Mouse (Mus musculus): ENCODE measurements around the gene Btbd10. TPM values are rescaled to one million over a fixed set of nuclear protein-coding genes. Genes with fewer than 3 reads are reported as not detected.

Gene Btbd10
- 10 to 100 TPM; 76.5 to 85.2 (median 80.8) TPM for total RNA-seq (2022)

DNA sequence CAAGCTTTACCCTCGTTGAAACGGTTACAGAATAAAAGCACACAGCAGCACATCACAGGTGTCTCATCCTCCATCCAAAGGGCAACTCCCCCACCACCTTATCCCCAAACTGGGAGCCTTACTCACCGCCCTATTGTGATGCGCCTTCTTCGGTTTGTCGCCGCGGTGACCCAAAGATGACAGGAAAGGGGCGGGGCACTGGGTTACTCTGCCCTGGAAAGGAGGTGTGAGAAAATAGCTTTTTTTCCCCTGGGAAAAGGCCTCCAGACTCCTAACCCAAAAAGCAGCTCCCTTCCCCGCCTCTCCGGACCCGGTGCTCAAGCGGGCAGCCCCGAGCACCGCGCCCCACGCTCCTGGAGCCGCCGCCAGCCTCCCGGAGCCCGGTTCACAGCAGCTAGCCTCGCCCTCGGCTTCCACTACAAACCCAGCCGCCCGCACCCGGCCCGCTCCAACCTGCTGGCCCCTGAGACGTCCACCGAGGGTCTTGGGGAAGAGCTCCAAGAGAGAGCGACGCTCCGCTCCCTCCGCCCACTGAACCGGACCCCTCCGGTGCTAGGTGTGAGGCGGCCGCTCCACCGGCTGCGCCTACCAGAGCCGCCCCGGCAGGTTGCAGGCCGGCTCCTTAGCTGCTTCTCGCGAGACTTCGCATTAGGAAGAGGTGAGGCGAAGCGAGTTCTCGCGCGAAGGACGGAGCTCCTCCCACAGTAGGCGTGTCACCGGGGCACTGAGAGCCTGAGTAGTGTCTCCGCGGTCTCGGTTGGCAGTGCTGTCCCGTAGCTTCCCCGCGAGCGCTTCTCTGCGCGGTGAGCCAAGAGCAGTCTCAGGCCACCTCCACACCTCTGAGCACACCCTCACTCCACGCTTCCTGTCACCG lies at the start of gene Btbd10:
Gene Btbd10 (minus strand): TSS at position 647 of the 874 bp plus-strand sequence.
- peak; percentile 92 to 96 for DNase-seq (ENCODE audit: low spot score in 2 of 2)

DNA sequence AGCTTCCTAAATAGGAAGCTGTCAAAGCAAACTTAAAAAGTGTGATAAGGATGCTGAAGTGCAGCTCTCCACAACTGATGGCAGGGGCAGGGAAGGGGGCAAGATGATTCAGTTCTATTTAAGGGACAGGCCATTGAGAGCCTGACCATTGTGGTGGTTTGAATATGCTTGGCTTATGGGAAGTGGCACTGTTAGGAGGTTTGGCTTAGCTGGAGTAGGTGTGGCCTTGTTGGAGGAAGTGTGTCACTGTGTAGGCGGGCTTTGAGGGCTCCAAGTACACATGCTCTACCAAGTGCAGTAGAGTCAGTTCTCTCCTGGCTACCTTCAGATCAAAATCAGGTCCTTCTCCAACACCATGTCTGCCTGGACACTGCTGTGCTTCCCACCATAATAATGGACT lies 47.3 kb upstream of the Btbd10 start:
- no peak for DNase-seq (ENCODE audit: low spot score in 2 of 2)

DNA sequence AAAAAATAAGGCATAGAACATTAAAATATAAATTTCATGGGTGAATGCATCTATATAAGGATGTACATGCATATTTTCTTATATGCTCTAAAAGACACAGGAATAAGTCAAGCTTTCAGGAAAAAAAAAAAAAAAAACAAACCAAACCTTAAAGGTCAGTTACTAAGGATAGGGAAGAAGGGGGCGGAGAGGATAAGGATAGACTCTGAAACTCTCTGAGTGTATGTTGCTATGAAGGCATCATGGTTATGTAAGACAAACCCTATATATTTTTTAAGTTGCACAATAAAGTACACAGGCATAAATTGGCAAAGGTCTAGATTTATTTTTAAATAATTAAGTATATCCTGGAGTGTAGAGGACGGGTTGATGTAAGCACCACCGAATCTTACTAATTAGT lies 46.1 kb upstream of the Btbd10 start:
- no peak for DNase-seq (ENCODE audit: low spot score in 2 of 2)

DNA sequence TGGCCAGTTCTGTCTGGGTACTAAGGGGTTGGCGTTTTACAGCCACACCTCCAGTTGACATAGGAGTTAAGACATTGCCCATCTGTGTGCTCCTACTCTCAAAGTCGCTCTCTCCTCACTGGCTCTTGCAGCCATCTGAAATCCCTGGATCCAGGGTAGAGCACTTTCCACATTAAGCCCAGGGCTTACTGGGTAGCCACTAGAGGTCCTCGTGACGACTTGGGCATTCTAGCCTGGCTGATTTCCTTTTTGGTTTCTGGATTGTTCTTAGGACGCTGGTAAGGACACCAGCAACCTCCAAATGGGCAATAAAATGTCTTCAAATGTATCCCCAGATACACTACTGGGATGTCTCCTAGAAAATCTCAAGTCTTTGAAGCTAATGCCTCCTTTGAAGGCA lies 39.5 kb upstream of the Btbd10 start:
- no peak for DNase-seq (ENCODE audit: low spot score in 2 of 2)

DNA sequence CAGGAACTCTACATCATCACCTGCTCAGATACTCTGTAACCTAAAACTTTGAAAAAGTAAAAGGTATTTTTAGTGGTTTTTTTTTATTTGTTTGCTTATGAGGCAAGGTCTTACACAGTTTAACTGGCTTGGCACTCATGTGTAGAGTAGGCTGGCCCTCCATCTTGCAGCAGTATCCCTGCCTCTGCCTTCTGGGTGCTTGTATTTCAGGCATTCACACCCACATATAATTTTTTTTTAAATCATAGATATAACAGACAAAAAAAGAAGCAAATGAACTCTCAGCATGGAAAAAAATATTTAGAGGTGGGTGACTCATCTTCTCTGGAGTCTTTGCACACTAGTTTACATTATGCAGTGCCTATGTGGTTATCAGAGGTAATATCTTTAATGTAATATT lies 28.9 kb upstream of the Btbd10 start:
- peak in 1 of 2 experiments; percentile 61 for DNase-seq (ENCODE audit: low spot score in 2 of 2)

DNA sequence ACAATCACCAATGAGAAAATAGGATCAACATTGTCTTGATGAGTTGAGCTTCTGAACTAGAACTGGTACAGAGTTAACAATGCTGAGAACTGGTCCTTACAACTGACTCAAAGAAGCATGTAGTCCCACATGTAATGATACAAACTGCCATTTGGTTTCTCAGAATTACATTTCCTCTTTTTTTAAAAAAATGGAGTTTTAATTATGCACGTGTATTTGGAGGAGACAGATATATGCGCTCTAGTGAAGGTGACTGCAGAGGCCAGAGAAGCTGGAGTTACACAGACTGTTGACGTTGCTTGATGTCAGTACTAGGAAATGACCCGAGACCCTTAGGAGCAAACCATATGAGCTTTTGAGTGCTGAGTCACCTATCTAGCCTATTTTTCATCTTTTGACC lies 27.5 kb upstream of the Btbd10 start:
- DNase-seq (ENCODE audit: low spot score in 2 of 2), result no peak

DNA sequence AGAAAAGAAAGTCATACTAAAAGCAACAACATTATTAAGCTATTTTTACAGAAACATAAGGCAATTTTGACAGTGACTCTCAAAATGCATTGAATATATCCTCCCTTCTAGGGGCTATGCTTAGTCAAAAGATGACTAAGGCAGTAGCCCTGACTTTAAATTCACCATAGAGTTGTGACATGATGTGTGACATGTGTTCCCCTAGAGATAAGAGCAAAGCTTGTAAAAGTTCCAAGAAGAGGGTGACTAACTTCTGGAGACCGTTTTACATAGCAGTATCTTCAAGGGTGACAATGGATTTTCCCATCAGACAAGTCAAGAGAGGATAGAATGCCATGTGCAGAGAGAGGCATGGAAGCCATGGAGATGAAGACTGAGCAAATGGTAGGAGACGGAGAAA lies 22.4 kb upstream of the Btbd10 start:
- no peak for DNase-seq (ENCODE audit: low spot score in 2 of 2)

DNA sequence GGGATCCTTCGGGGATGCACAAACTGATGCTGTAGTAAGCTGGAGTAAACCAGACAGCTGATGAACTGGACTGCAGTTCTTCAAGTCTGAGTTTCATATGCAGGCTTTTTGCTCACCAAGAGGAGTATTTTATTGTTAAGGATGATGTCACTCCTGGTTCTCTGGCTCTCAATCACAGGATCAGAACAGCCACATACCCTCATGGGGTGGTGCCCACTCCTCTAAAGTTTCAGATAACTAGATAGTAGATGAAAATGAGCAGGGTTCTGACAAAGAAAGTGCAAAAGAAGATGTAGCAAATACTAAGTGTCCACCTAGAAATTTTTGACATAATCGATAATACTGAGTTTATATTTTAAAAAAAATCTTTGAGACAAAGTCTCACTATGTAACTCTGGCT lies 19.3 kb upstream of the Btbd10 start, which contains the start of gene Pth:
Gene Pth (minus strand): TSS at position 101 of the 400 bp plus-strand sequence.
- no peak for DNase-seq (ENCODE audit: low spot score in 2 of 2)

DNA sequence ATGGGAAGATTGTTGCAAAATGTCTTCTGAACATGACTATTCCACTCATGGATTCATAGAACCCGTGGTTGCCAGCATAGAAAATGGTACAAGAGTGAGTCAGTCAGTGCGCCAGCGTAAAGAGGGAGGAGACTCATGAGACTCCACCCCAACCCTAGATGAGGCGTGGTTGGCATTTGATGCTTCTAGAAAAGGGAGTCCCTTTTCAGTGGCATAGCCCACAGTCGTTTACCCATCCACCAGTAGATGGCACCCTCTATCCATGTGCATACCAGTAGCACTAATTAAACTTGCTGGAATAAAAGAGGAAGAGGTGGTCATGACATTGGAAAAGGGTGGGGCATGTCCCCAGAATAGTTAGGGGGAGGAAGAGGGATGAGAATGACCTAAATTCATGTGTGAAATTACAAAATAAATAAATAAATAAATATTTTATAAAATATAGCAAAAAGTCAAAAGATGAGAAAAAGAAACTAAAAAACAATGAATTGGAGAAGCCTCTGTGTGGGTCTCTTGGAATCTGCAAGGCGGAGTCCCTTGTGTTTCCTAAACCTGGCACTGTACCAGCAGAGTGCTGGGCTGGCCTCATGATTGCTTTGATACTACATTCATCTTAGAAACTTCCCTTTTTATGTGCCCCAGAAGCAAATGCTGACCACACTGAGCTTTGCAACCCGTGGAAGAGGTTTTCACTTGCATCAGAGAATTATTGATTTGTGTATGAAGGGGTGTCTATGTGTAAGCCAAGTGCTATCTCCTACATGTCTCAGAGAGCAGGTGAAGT lies 8.9 kb upstream of the Btbd10 start:
- peak; percentile 6 to 68 for DNase-seq (ENCODE audit: low spot score in 2 of 2)

DNA sequence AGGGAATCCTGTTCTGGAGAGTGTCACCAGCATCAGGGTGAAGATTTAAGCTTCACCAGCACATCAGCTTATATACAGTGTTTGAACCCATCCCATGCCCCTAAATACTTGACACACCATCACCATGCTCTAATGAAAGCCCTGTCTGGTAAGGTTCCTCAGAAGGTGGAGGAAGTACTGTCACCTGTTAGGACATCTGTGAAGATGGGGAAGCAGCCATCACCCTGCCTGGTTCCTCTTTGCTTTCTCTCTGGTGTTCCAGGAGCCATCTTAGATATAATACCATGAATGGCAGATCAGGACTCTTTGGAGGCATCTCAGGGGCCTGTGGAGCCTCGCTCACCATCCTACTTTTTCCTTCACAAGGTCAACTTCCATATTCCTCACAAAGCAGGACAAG lies 3.5 kb upstream of the Btbd10 start:
- DNase-seq (ENCODE audit: low spot score in 2 of 2), result no peak

DNA sequence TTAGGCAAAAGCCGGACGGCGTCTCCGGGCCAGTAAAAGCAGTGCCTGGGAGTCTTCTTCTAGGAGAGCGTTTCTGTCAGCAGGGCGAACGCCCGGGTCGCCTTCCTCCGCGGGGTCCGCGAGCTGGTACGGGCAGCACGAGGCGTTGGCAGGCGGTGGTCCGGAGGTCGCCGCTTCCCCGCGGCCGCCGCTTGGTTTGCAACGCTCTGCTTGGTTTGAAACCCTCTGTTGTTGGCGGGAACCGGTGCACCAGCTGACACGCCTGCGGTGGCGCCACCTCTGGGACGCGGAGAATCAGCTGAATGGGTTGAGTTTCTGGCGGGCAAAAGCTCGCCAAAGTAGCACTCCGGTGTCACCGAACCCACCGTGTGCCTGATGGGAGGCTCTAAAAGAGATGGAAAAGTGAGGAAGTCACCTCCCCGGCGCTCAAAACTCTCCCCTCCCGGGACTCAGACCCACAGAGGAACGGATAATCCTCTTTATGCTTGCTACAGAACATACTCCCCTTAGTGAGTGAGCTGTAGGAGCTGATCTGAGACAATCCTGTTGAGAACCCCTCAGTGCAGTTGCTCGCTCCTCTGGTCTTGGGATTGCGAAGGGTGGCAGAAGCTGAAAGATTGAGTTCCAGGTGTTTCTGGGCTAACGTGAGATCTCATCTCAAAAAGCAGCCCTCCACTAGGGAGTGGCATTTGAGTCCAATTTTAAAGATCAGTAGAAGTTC lies 588 bp upstream of the Btbd10 start:
- peak; percentile 51 to 67 for DNase-seq (ENCODE audit: low spot score in 2 of 2)

DNA sequence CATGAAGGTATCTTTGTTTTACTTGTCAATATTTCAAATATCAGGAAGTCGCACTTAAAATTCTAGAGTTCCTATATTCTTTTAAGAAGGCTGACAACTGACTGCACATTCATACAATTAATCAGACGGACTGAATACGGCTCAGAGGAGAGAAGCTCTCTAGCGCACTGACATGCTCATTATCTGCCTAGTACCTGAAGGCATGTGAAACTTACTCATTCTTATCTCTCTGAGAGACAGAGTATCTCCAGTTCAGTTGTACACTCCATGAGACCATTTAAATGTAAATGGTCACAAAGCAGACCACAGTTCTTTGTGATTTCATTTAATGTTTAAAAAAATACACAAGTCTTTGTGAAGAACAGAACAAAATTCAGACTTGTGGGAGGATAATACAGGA lies 1.8 kb downstream of the Btbd10 start:
- no peak for DNase-seq (ENCODE audit: low spot score in 2 of 2)

DNA sequence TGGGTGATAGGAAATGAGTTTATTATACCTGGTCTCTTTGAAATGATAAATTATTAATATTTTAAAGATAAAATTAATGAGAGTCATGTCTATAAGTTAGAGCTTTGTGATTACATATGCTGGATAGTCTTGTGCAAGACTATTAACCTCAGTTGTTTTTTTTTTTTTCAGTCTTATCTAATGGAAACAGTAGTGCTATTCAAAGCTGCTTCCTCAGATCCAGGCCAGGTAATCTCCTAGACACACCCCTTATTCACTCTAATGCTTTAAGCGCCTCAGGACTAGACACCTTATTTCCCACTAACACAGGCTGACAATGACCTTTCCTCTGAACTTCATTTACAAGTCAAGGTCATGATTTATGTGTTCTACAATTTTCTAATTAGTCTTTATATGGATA lies 20.1 kb downstream of the Btbd10 start:
- DNase-seq (ENCODE audit: low spot score in 2 of 2), result no peak

DNA sequence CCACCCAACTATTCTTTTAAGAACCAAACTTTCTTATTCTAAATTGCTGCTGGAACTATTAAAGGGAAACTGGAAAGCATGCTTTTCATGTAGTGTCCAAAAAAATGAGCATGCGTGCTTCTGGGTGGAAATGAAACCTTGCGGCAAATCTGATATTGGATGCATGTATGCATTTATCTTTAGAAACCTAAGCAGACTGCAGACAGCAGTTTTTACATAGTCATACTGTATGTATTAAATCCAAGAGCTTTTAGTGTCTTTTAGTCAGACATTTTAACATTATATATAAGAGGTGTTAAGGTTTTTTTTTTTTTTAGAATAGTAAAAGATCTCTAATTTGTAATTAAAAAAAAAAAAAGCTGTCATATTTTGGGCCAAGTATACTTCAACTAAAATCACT lies 21.5 kb downstream of the Btbd10 start:
- no peak for DNase-seq (ENCODE audit: low spot score in 2 of 2)

DNA sequence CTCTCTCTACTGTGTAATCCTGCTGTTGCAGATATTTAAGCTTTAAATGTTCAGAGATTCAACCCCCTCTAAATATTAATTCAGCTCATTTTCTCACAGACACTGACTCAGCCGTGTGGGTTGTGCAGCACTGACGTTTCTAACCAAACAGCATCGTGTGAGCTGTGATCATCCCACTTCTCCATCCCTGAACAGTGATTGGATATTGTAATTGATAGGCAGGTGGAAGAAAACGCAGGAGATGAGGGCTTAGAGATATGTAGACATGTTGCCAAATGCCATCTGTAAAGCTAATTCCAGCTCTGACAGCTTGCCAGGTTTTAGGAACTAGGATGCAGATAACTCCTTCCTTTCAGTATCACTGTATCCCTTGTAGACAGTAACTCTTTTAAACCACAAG lies 21.9 kb downstream of the Btbd10 start:
- DNase-seq (ENCODE audit: low spot score in 2 of 2), result peak; percentile 30 to 88

DNA sequence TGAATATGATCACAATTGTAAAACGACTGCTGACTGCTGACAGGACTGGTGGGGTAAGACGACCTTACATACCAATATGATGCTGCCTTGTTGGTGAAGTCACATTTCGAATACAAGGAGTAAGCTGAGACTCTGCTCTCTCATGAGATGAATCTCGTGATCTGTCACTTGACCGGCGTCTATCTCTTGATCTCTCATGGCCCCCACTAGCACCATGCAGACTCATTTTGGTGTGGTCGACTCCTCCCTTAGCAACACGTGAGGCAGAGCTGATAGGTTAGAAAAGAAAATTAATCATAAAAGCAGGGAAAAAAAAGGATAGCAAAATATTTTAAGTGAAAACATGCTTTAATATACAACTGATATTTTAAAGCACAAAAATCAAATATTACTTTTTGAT lies 33.9 kb downstream of the Btbd10 start:
- no peak for DNase-seq (ENCODE audit: low spot score in 2 of 2)

DNA sequence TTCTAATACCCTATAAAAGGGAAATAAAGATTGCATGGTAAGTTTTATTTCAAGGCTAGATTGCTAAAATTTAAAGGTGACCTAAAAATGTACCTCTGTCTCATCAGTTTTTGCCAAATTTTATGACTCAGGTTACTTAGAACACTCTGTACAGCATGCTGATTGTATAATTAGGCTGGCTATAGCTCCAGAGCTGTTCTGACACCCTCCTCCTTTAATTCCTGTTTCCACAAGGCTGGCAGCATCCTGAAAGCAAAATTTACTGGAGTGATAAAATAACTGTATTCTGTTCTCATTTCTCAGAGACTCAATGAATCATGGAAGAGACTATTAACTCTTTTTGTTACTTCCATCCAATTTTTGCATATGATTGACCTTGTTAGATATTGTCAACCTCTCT lies 35.2 kb downstream of the Btbd10 start:
- DNase-seq (ENCODE audit: low spot score in 2 of 2), result peak in 1 of 2 experiments; percentile 42

DNA sequence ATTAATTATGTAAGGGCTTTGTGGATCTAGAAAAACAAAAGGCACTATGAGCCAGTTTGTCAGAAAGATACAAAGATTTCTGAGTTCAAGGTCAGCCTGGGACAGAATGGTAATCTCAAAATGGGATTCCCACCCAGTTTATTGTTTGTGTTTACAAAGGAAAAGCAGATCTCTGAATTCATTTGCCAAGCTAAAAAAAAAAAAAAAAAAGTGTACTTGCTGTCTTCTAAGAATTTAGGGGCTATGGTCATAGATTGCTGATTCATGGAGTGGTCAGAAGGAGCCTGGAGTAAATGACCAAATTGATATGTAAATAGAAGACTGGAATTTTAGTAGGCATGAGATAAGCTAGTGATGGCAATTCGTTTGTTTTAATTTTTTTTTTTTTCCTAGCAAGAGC lies 49.1 kb downstream of the Btbd10 start:
- DNase-seq (ENCODE audit: low spot score in 2 of 2), result no peak

DNA sequence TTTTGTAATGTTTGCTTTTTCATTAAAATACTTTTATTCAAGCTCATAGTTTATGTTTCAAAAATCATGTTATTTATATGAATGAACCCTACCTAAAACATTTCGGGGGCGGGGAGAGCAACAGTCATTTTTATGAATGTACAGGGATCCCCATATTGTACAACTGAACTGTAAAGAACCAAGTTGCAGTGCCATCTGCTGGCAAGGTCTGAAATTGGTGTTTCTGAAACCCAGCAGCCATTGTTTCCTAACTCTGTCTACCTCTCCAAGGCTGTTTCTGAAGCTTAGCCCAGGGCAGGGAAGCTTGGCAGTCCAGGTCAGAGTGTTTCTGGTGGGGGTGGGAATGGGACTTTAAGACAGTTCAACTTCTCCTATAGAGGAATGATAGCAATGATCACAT lies 57.4 kb downstream of the Btbd10 start:
- DNase-seq (ENCODE audit: low spot score in 2 of 2), result peak in 1 of 2 experiments; percentile 51

DNA sequence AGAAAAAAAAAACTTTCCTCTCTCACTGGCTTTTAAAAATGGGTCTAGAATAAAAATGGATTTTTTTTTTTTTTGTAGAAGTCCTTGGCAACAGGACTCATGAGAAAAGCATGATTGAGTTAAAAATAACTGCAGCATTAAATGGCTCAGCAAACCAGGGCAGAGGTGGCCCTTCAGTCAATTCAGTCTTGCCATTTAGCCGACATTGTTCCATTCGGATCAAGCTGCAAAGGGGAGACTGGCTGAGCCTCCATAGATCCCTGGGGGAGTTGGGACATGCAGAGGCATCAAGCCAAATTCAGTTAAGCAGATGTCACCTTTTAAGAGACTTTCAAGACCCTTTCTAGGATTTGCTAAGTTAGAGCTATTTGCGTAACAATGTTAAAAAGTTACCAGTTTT lies 59.1 kb downstream of the Btbd10 start:
- DNase-seq (ENCODE audit: low spot score in 2 of 2), result no peak

DNA sequence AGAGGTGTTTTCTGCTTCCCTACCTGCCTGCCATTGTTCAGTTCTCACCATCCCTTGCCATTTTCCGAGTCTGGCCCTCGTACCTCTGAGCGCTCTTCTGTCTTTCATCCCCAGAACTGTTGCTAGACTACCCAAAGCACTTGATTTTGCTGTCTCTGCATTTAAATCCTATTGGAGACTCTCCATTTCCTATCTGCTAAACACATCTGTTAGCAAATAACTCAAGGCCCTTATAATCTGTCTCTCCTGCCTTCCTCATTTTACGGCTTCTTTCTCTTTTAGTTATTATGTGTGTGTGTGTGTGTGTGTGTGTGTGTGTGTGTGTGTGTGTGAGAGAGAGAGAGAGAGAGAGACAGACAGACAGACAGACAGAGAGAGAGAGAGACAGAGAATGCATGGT lies 71.4 kb downstream of the Btbd10 start:
- DNase-seq (ENCODE audit: low spot score in 2 of 2), result no peak

All from left cerebral cortex, adult 8-10 months (tissue).